Mouse (Mus musculus) gastrocnemius, adult 2 months (tissue): ENCODE results near the gene N4bp2. TPM values are rescaled to one million over a fixed set of nuclear protein-coding genes. Genes with fewer than 3 reads are reported as not detected.

Experiments used
- DNase-seq: peaks from one replicate; pipeline ENCODE4 v3.0.0; 2022
- H3K27ac ChIP-seq: fragments of 200-600 bp; 2 replicates; pipeline ENCODE4 v1.8.1; 2022; ENCODE audit warnings: mild to moderate bottlenecking
- H3K4me3 ChIP-seq: fragments of 200-600 bp; 2 replicates; pipeline ENCODE4 v1.8.1; 2022; ENCODE audit warnings: mild to moderate bottlenecking, moderate library complexity
- CTCF ChIP-seq: fragments of 200-600 bp; IDR thresholded peaks from 2 replicates; pipeline ENCODE4 v1.8.1; 2022; ENCODE audit warnings: antibody characterized with exemption, mild to moderate bottlenecking, moderate library complexity
- intact Hi-C: fragments of 180-260 bp; cut with DNase I; formaldehyde crosslinking; loops from one replicate; pipeline ENCODE4 v1.15.1; 2025
- total RNA-seq, 2 experiments: library from RNA; stranded (reverse); gene quantifications; 2 replicates each; pipeline ENCODE4 v1.2.3; 2021

N4bp2 gene
- total RNA-seq, 2 experiments from 2014 or later = 5.0 to 7.8 TPM

DNA sequence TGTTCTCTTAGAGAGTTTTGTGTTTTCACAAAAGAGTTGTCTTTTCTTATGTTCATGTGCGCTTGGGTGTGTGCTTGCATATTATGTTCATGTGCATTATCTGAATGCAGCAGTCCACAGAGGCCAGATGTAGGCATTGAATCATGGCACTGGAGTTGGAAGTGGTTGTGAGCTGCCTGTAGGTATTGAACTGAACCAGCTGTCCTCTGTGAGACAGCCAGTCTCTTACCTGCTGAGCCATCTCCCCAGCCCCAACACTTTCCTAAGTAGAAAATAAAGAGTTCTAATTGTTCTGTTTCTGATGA, 32.6 kb downstream of the N4bp2 start:
- H3K27ac ChIP-seq = no peak overlapping the region
- H3K4me3 ChIP-seq = no peak overlapping the region
- intact Hi-C loops = no loop called here
- no peak for TF ChIP-seq CTCF
- no peak for DNase-seq

- peak; percentile 29 for DNase-seq
- Histone ChIP-seq H3K4me3 (no peak overlapping the region), H3K27ac (no peak overlapping the region)
- peak; percentile 83 for TF ChIP-seq CTCF
- intact Hi-C loops = loop anchor here (1.0 to 5.0 kb wide), 3 partner anchors 115 to 1566 kb away; no protein-coding TSS in a partner anchor
These were observed 60.3 kb downstream of the N4bp2 start for GRCm38 (mm10) chr5:65823601-65824133.

DNA sequence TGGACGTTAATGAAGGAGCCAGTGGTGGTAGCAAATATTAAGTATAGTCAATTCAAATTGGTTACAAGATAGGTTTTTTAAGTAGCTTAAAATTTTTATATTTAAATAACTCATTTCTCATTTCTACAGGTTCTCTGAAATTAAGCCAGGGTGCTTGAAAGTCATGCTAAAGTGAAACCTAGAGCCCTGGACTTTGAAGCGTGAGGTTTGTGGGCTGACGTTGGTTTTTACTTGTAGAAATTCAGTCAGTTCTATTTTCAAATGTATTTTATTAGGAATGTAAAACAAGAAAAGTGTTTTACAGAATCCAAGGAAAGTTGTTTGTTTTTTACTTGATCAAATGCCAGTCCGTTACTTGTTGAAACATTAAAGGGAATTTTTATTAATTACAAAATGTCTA, 63.2 kb downstream of the N4bp2 start:
- DNase-seq = no peak
- TF ChIP-seq CTCF = no peak
- intact Hi-C loops = no loop called here
- Histone ChIP-seq H3K4me3 (no peak overlapping the region), H3K27ac (no peak overlapping the region)

GRCm38 (mm10) chr5:65827102-65827501, 63.8 kb downstream of the N4bp2 start:
- TF ChIP-seq CTCF = no peak
- no peak overlapping the region for H3K4me3 ChIP-seq
- DNase-seq = no peak
- H3K27ac ChIP-seq = no peak overlapping the region
- intact Hi-C loops = no loop called here

- TF ChIP-seq CTCF = no peak
- no peak for DNase-seq
- Histone ChIP-seq H3K27ac (no peak overlapping the region), H3K4me3 (no peak overlapping the region)
- intact Hi-C loops = no loop called here
These were observed 64.9 kb downstream of the N4bp2 start for GRCm38 (mm10) chr5:65828261-65828660.

GRCm38 (mm10) chr5:65829059-65829458, 65.7 kb downstream of the N4bp2 start:
- H3K4me3 ChIP-seq = no peak overlapping the region
- no peak for TF ChIP-seq CTCF
- H3K27ac ChIP-seq = no peak overlapping the region
- DNase-seq = no peak
- intact Hi-C loops = no loop called here

GRCm38 (mm10) chr5:65831917-65832618, 68.7 kb downstream of the N4bp2 start:
- Histone ChIP-seq H3K4me3 (no peak overlapping the region), H3K27ac (no peak overlapping the region)
- TF ChIP-seq CTCF = peak; percentile 11; the same call in 1 of the 2 replicates
- intact Hi-C loops = no loop called here
- no peak for DNase-seq

- intact Hi-C loops = no loop called here
- Histone ChIP-seq H3K27ac (no peak overlapping the region), H3K4me3 (no peak overlapping the region)
- no peak for DNase-seq
- no peak for TF ChIP-seq CTCF
These were observed 69.8 kb downstream of the N4bp2 start for GRCm38 (mm10) chr5:65833092-65833491.

GRCm38 (mm10) chr5:65833766-65834498, 70.6 kb downstream of the N4bp2 start:
- no peak overlapping the region for H3K4me3 ChIP-seq
- intact Hi-C loops = no loop called here
- no peak for TF ChIP-seq CTCF
- no peak for DNase-seq
- no peak overlapping the region for H3K27ac ChIP-seq

DNA sequence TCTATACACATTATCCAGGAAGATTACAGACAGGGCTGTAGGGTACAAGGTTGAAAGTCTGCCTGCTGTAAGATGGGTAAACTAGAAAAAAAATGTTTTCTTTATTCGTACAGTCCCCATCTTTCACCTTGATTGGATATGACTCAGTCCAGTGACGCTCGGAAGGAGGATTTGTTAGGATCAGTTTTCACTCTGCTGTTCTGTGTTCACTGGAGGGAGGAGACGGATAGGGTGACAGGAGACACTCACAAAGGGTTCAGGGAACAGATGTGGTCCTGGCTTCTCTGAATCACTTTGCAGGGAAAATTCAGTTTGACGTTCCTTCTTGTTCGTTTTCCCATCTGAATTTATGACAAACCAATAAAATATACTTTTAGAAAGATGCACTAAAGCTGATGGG, 74.7 kb downstream of the N4bp2 start:
- TF ChIP-seq CTCF = no peak
- no peak overlapping the region for H3K4me3 ChIP-seq
- DNase-seq = no peak
- intact Hi-C loops = no loop called here
- H3K27ac ChIP-seq = no peak overlapping the region

DNA sequence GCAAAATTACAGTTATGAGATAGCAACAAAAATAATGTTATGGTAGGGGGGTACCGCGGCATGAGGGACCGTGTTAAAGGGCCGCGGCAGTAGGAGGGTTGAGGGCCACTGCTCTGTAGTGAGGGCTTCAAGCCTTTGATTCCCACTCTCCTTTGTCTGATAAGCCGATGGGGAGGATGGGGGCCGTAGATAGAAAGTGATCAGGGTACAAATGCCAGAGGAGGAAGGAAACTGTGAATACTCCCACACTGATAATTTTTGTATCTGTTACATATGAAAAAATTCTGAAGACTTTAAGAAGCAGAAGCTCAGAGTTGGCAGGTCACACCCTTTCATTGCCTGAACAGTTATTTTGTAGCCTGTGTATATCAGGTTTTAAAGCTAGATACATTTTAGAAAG, 79.6 kb downstream of the N4bp2 start:
- DNase-seq = no peak
- H3K27ac ChIP-seq = no peak overlapping the region
- intact Hi-C loops = no loop called here
- TF ChIP-seq CTCF = no peak
- no peak overlapping the region for H3K4me3 ChIP-seq

DNA sequence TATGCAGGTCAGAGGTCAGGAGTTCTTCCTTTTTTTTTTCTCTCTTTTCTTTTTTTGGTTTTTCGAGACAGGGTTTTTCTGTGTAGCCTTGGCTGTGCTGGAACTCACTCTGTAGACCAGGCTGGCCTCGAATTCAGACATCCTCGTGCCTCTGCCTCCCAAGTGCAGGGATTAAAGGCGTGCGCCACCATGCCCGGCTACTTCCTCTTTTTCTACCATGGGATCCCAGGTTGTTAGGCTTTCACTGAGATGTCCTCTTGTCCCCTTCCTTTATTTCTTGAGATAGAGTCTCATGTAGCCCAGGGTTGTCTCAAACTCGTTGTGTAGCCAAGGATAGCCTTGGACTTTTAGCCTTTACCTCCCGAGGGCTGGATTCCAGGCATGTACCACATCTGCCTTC, 83.2 kb downstream of the N4bp2 start:
- Histone ChIP-seq H3K4me3 (no peak overlapping the region), H3K27ac (peak overlapping the region; percentile 46; the same call in 1 of the 2 replicates)
- TF ChIP-seq CTCF = no peak
- DNase-seq = no peak
- intact Hi-C loops = no loop called here

- Histone ChIP-seq H3K27ac (peak overlapping the region; percentile 46; the same call in 1 of the 2 replicates), H3K4me3 (no peak overlapping the region)
- no peak for TF ChIP-seq CTCF
- DNase-seq = no peak
- intact Hi-C loops = no loop called here
These were observed 83.6 kb downstream of the N4bp2 start for GRCm38 (mm10) chr5:65846958-65847357.
